Mouse (Mus musculus): ENCODE measurements around the gene Gins3. TPM values are rescaled to one million over a fixed set of nuclear protein-coding genes. Genes with fewer than 3 reads are reported as not detected.
"Not testable (repeated sequence)": the region's sequence is repeated elsewhere in the genome, so short reads cannot be mapped to it uniquely, and the experiment has no call there.

The Gins3 gene
- total RNA-seq (2018; cell fraction: chromatin; rRNA removed), result 10 to 100 TPM in 1 of 26 experiments, 1 to 10 TPM in 20, under 1 TPM in 5; 0.34 to 10.3 (median 2.4) TPM
- 1 to 10 TPM in 19 of 26 experiments, under 1 TPM in 7; 0.43 to 2.8 (median 1.5) TPM for total RNA-seq (2018; cell fraction: cytosol; rRNA removed)
- 10 to 100 TPM in 1 of 26 experiments, 1 to 10 TPM in 17, under 1 TPM in 7, not detected in 1; 0.56 to 10.2 (median 1.7) TPM for total RNA-seq (2018; cell fraction: nucleus; rRNA removed)
- 2.6 to 4.4 TPM (median 2.6 TPM) in 3 replicates for polyA plus RNA-seq (2018)

DNA sequence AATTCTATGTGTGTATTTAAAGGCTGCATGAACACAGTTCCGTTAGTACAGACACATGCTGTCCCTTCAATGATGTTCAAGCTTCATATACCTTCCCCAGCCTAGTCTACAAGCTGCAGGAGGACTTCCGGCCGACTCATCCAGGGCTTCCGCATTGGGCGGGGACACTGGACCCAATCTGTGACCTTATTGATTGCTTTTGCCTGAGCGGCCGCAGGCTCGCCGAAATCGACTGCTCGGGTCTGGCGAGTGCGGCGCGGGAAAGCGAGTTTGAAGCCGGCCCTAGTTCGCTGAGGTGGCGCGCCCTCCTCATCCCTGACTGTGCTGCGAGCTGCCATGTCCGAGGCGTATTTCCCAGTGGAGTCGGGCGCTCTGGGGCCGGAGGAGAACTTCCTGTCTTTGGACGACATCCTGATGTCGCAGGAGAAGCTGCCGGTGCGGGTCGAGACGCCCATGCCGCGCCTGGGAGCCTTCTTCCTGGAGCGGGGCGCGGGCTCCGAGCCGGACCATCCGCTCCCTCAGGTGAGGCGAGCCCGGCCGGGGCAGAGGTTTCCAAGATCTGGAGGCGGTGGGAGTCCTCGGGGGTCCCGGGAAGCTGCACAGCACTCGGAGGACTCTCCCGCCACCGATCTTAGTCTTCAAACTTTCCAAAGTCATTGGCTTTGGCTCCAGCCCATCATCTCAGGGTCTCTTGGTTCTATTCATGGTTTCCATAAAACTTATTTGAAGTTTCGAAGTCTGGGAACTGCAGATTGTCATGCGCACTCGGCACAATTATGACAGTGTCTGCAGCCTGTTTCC, at the start of gene Gins3:
Gins3 (plus strand) TSS at position 192 of the 801 bp plus-strand sequence.
- Histone ChIP-seq H3K36me3 (ENCODE audit: inconsistent target) (no peaks in the 10 kb centered on the region), H3K27ac (no peak within 1 kb of the TSS)
- 1% methylated on average over 50 of the region's 52 CpGs for WGBS (ENCODE audit: missing documents)

DNA sequence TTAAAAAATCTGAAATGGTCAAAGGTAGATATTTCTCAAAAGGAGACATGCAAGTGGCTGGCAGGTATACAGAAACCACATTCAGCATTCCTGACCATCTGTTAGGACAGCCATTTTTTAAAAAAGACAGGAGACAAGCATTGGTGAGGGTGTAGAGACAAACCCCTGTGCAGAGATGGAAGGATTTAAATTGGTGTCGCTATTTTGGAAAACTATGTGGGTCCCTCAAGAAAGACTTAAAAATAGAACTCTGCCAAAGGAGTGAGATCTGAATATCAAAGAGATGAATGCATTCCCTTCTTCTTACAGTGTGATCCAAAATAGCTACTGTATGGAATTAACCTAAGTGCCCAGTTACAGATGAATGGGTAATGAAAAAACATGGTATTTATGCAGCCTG, 45.9 kb upstream of the Gins3 start:
- no peaks in the 10 kb centered on the region for H3K79me2 ChIP-seq (ENCODE audit: inconsistent target)
- no peak overlapping the region for H3K4me3 ChIP-seq (ENCODE audit: inconsistent target)
- no peaks in the 10 kb centered on the region for H3K36me3 ChIP-seq (ENCODE audit: inconsistent target)
- H3K27ac ChIP-seq, result no peak overlapping the region
- 100% methylated on average over 1 of the region's 1 CpGs for WGBS (ENCODE audit: missing documents)

More for the DNA sequence above, at the start of gene Gins3:
- peaks cover 11% of the 10 kb centered on the region; the same call in 1 of the 2 replicates for H3K79me2 ChIP-seq (ENCODE audit: inconsistent target)
- peak within 1 kb of the TSS; percentile 74 for H3K4me3 ChIP-seq (ENCODE audit: inconsistent target)

DNA sequence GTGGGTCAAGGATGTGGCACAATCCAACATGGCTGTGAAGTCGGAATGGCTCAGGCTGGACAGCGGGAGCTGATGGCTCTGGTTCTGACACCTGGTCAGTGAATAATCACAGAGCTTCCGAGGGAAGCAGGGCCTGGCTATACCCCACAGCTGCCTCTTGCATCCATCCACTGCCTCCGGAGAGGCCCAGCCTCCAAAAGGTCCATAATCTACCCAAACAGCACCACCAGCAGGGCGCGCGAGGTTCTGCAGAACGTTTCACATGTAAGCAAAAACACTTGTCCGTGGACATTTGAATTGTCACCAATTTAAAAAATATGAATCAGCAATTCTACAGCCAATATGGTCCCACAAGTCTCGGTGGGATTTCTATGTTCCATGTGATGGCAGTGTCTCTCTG, 44.0 kb upstream of the Gins3 start:
- WGBS (ENCODE audit: missing documents), result 80% methylated on average over 10 of the region's 10 CpGs
- no peaks in the 10 kb centered on the region for H3K79me2 ChIP-seq (ENCODE audit: inconsistent target)
- no peak overlapping the region for H3K27ac ChIP-seq
- no peak overlapping the region for H3K4me3 ChIP-seq (ENCODE audit: inconsistent target)
- no peaks in the 10 kb centered on the region for H3K36me3 ChIP-seq (ENCODE audit: inconsistent target)

DNA sequence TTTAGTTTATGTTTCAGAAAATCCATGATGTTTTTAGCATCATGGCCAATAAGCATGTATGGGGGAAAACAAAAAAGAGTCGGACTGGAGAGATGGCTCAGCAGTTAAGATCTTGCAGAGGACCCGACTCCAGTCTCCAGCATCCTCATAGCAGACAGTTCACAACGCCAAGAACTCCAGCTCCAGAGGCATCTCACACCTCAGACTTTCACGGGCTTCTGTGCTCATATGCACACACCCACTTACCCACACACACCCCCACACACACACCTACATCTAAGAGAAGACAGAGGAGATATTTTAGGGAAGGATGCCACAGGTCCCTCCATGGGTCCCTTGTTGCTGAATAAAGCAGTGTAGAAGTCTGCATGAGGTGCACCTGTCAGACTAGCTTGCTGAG, 42.7 kb upstream of the Gins3 start:
- Histone ChIP-seq H3K79me2 (ENCODE audit: inconsistent target) (no peaks in the 10 kb centered on the region), H3K27ac (no peak overlapping the region), H3K4me3 (ENCODE audit: inconsistent target) (no peak overlapping the region), H3K36me3 (ENCODE audit: inconsistent target) (no peaks in the 10 kb centered on the region)
- 86% methylated on average over 4 of the region's 4 CpGs for WGBS (ENCODE audit: missing documents)

- 25% methylated on average over 12 of the region's 12 CpGs for WGBS (ENCODE audit: missing documents)
- Histone ChIP-seq H3K36me3 (ENCODE audit: inconsistent target) (no peaks in the 10 kb centered on the region), H3K4me3 (ENCODE audit: inconsistent target) (no peak overlapping the region), H3K79me2 (ENCODE audit: inconsistent target) (no peaks in the 10 kb centered on the region), H3K27ac (no peak overlapping the region)
These were observed 41.0 kb upstream of the Gins3 start for GRCm38 (mm10) chr8:95592131-95592780.

GRCm38 (mm10) chr8:95593439-95594393, 39.5 kb upstream of the Gins3 start:
- Histone ChIP-seq H3K4me3 (ENCODE audit: inconsistent target) (no peak overlapping the region), H3K36me3 (ENCODE audit: inconsistent target) (no peaks in the 10 kb centered on the region), H3K79me2 (ENCODE audit: inconsistent target) (no peaks in the 10 kb centered on the region), H3K27ac (no peak overlapping the region)
- 94% methylated on average over 7 of the region's 7 CpGs for WGBS (ENCODE audit: missing documents)

DNA sequence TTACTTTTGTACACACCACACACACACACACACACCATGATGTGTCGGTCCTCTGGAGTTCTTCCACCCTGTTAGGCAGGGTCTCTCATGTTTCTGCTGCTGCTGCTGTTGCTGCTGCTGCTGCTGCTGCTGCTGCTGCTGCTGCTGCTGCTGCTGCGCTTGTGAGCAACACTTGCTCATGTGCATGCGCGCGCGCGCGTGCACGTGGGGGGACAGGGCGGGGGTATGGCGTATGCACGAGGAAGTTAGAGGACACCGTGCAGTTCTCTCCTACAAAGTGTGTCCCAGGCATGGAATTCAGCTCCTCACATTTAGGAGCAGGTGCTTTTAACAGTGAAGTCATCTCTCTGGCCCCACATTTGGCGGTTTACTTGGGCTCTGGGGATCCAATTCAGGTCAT, 38.1 kb upstream of the Gins3 start:
- no peaks in the 10 kb centered on the region for H3K36me3 ChIP-seq (ENCODE audit: inconsistent target)

GRCm38 (mm10) chr8:95596841-95597241, 36.4 kb upstream of the Gins3 start:
- Histone ChIP-seq H3K27ac (no peak overlapping the region), H3K36me3 (ENCODE audit: inconsistent target) (no peaks in the 10 kb centered on the region), H3K4me3 (ENCODE audit: inconsistent target) (no peak overlapping the region), H3K79me2 (ENCODE audit: inconsistent target) (no peaks in the 10 kb centered on the region)
- WGBS (ENCODE audit: missing documents), result 69% methylated on average over 4 of the region's 4 CpGs

More for the DNA sequence above, 38.1 kb upstream of the Gins3 start:
- Histone ChIP-seq H3K4me3 (ENCODE audit: inconsistent target) (no peak overlapping the region), H3K27ac (no peak overlapping the region), H3K79me2 (ENCODE audit: inconsistent target) (no peaks in the 10 kb centered on the region)
- 89% methylated on average over 14 of the region's 14 CpGs for WGBS (ENCODE audit: missing documents)

- Histone ChIP-seq H3K27ac (no peak overlapping the region), H3K79me2 (ENCODE audit: inconsistent target) (no peaks in the 10 kb centered on the region), H3K4me3 (ENCODE audit: inconsistent target) (no peak overlapping the region), H3K36me3 (ENCODE audit: inconsistent target) (no peaks in the 10 kb centered on the region)
- WGBS (ENCODE audit: missing documents), result 25% methylated on average over 9 of the region's 11 CpGs
These were observed 33.4 kb upstream of the Gins3 start for GRCm38 (mm10) chr8:95599861-95600260.

DNA sequence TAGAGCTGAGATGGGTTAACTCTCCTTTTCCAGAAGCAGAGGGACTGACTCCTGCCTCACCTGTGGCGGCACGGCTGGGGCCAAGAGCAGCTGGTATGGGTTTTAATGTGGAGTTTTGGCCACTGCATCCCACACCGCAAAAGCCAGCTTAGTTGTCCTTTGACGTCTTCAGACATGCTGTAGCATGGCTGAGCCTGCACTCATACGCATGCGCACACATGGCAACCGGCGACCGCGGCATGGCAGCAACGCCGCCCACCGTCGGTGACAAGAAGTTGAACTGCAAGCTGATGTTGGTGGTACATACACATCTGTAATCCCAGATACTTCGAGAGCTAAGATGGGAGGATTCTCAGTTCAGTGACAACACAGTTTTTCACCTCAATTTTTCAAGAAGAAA, 31.9 kb upstream of the Gins3 start:
- H3K4me3 ChIP-seq (ENCODE audit: inconsistent target), result no peak overlapping the region
- WGBS (ENCODE audit: missing documents), result 84% methylated on average over 15 of the region's 15 CpGs

DNA sequence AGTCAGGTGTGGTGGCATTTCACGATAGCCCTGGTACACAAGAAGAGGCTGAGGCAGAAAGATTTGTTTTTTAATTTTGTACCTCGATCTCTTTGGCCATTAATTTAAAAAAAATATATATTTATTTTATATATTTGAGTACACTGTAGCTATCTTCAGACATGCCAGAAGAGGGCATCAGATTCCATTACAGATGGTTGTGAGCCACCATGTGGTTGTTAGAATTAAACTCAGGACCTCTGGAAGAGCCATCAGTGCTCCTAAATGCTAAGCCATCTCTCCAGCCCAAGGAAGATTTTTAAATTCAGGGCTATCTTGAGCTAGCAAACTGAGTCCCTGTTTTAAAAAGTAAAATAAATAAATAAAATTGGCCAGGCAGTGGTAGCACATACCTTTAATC, 31.1 kb upstream of the Gins3 start:
- no peak overlapping the region for H3K4me3 ChIP-seq (ENCODE audit: inconsistent target)
- WGBS (ENCODE audit: missing documents), result 81% methylated on average over 2 of the region's 2 CpGs
- no peaks in the 10 kb centered on the region for H3K36me3 ChIP-seq (ENCODE audit: inconsistent target)
- H3K79me2 ChIP-seq (ENCODE audit: inconsistent target), result no peaks in the 10 kb centered on the region
- no peak overlapping the region for H3K27ac ChIP-seq

More for the DNA sequence above, 31.9 kb upstream of the Gins3 start:
- H3K79me2 ChIP-seq (ENCODE audit: inconsistent target), result no peaks in the 10 kb centered on the region
- no peak overlapping the region for H3K27ac ChIP-seq
- no peaks in the 10 kb centered on the region for H3K36me3 ChIP-seq (ENCODE audit: inconsistent target)

- H3K27ac ChIP-seq; H3K4me3 ChIP-seq (ENCODE audit: inconsistent target); H3K36me3 ChIP-seq (ENCODE audit: inconsistent target); H3K79me2 ChIP-seq (ENCODE audit: inconsistent target): not testable (repeated sequence)
- 15% methylated on average over 3 of the region's 5 CpGs for WGBS (ENCODE audit: missing documents)
These were observed 26.7 kb upstream of the Gins3 start for GRCm38 (mm10) chr8:95606509-95606908.

DNA sequence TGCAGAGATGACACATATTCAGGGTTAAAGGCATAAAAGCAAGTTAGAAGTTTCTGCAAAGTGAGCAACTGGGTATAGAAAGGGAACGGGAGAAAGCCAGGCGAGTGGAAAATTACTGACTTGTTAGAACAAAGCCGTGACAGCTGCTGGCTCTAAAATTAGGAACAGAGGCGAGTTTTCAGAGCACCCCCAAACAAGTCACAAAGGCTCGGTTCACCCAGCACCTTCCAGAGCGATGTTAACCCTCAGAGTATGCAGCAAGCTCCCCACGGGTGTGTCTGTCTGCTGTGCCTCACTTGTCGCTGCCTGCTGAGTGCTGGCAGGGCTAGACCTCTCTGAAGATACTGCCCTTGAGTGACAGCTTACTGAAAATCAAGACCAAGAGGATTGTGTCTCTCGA, 26.0 kb upstream of the Gins3 start:
- 71% methylated on average over 9 of the region's 9 CpGs for WGBS (ENCODE audit: missing documents)

DNA sequence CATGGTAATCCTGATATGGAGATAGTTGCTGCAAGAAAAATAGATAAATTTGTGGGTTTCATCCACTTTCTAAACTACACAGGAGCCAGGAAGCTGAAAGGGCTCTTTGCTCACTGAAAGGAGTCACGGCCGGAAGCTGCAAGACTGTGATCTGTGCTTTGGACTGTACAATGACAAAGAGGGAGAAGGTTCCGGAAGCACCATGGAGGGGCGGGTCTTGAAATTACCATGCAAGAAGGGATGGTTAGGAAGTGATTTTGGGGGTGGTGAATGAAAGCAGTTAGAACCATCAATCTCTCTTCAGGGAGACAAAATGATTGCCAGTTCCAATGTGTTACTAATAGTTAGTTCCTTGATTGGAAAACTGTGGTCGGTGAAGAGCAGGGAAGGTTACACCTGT, 23.8 kb upstream of the Gins3 start:
- Histone ChIP-seq H3K36me3 (ENCODE audit: inconsistent target) (no peaks in the 10 kb centered on the region), H3K79me2 (ENCODE audit: inconsistent target) (no peaks in the 10 kb centered on the region), H3K27ac (no peak overlapping the region), H3K4me3 (ENCODE audit: inconsistent target) (no peak overlapping the region)
- WGBS (ENCODE audit: missing documents), result 83% methylated on average over 5 of the region's 5 CpGs

More for the DNA sequence above, 26.0 kb upstream of the Gins3 start:
- Histone ChIP-seq H3K79me2 (ENCODE audit: inconsistent target) (no peaks in the 10 kb centered on the region), H3K36me3 (ENCODE audit: inconsistent target) (no peaks in the 10 kb centered on the region), H3K4me3 (ENCODE audit: inconsistent target) (no peak overlapping the region), H3K27ac (no peak overlapping the region)

All from macrophage (primary cell).